Mouse (Mus musculus) lung, postnatal 36 days (tissue): ENCODE results near the gene Bloc1s6.
A peak's percentile ranks its signal among the peaks of the same experiment; 100 is the strongest.

Source experiments
- DNase-seq: peaks from one replicate; pipeline ENCODE4 v3.0.0; 2022; ENCODE audit warnings: mixed read lengths

The Bloc1s6 gene

GRCm38 (mm10) chr2:122737894-122738830 lies at the start of gene Bloc1s6:
Bloc1s6 (plus strand) TSS chr2:122738503.
- peak; percentile 93 for DNase-seq

- no peak for DNase-seq
These were observed 40.8 kb upstream of the Bloc1s6 start for GRCm38 (mm10) chr2:122697526-122697925.

GRCm38 (mm10) chr2:122701012-122701411 lies 37.3 kb upstream of the Bloc1s6 start:
- DNase-seq: no peak

- DNase-seq: no peak
These were observed 36.5 kb upstream of the Bloc1s6 start for GRCm38 (mm10) chr2:122701871-122702180.

- peak; percentile 72 for DNase-seq
These were observed 35.9 kb upstream of the Bloc1s6 start, which contains the start of gene Slc30a4 for GRCm38 (mm10) chr2:122702181-122703036. Slc30a4 (minus strand) TSS chr2:122702663.

GRCm38 (mm10) chr2:122704572-122704971 lies 33.7 kb upstream of the Bloc1s6 start:
- no peak for DNase-seq

- no peak for DNase-seq
These were observed 30.2 kb upstream of the Bloc1s6 start for GRCm38 (mm10) chr2:122708080-122708479.

GRCm38 (mm10) chr2:122709156-122709555 lies 29.1 kb upstream of the Bloc1s6 start:
- no peak for DNase-seq

GRCm38 (mm10) chr2:122711911-122712310 lies 26.4 kb upstream of the Bloc1s6 start:
- no peak for DNase-seq

- no peak for DNase-seq
These were observed 25.5 kb upstream of the Bloc1s6 start for GRCm38 (mm10) chr2:122712848-122713247.

- DNase-seq: no peak
These were observed 23.1 kb upstream of the Bloc1s6 start for GRCm38 (mm10) chr2:122715148-122715692.

GRCm38 (mm10) chr2:122716301-122716842 lies 21.9 kb upstream of the Bloc1s6 start:
- no peak for DNase-seq

GRCm38 (mm10) chr2:122719232-122719631 lies 19.1 kb upstream of the Bloc1s6 start:
- DNase-seq: no peak

GRCm38 (mm10) chr2:122720564-122720963 lies 17.7 kb upstream of the Bloc1s6 start:
- DNase-seq: no peak

- peak; percentile 50 for DNase-seq
These were observed 12.7 kb upstream of the Bloc1s6 start for GRCm38 (mm10) chr2:122725604-122726003.

- DNase-seq: no peak
These were observed 6.8 kb upstream of the Bloc1s6 start for GRCm38 (mm10) chr2:122731456-122731855.

- DNase-seq: no peak
These were observed 720 bp downstream of the Bloc1s6 start for GRCm38 (mm10) chr2:122739023-122739422.

GRCm38 (mm10) chr2:122746461-122746860 lies 8.2 kb downstream of the Bloc1s6 start:
- peak; percentile 19 for DNase-seq

GRCm38 (mm10) chr2:122753739-122754343 lies 15.5 kb downstream of the Bloc1s6 start:
- peak; percentile 73 for DNase-seq

- no peak for DNase-seq
These were observed 21.5 kb downstream of the Bloc1s6 start for GRCm38 (mm10) chr2:122759791-122760190.

GRCm38 (mm10) chr2:122762991-122763390 lies 24.7 kb downstream of the Bloc1s6 start:
- no peak for DNase-seq

- peak; percentile 13 for DNase-seq
These were observed 26.2 kb downstream of the Bloc1s6 start for GRCm38 (mm10) chr2:122764526-122764925.
